Mouse (Mus musculus) testis, postnatal 10 days (tissue): ENCODE data around the gene Gas6.
A peak's percentile ranks its signal among the peaks of the same experiment; 100 is the strongest.

Source experiments
- DNase-seq: peaks from one replicate; pipeline ENCODE4 v3.0.0; 2021; ENCODE audit warnings: low spot score

Gas6 gene

DNA sequence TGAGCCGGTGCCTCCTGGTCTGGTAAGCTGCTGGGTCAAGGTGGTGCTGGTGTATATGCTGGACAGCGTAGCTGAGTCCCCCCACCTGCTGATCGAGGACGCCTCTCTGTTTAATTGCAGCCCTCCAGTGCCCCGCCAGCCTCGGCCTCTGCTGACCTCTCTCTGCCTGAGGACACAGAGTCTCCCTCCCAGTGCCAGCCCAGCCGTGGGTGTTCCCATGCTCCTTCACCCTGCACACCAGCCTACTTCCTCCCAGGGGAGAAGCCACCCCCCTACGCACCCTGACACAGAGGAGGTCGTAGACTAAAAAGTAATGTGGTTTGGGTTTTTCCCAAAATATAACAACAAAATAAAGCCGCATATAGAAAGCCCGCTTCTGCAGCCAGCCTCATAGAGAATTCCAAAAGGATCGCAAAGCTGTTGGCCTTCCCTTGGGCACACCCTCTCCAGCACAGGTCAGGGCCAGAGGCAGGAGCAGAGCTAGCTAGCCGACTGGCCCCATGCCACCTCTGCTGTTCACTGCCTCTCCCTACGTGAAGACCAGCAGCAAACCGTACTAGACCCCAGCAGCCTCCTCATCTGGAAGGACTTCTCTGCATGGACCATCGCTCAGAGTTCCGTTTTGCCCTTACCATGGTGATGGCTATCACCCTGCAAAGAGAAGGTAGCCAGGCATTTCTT is 33.1 kb downstream of the Gas6 start:
- peak; percentile 80 for DNase-seq

- DNase-seq: no peak
These were observed 34.9 kb downstream of the Gas6 start for GRCm38 (mm10) chr8:13459431-13459830.

GRCm38 (mm10) chr8:13455295-13455694 is 39.0 kb downstream of the Gas6 start:
- peak; percentile 82 for DNase-seq

GRCm38 (mm10) chr8:13454341-13455113 is 39.8 kb downstream of the Gas6 start:
- DNase-seq: no peak

GRCm38 (mm10) chr8:13451747-13452277 is 42.5 kb downstream of the Gas6 start:
- DNase-seq: no peak

GRCm38 (mm10) chr8:13448145-13448544 is 46.1 kb downstream of the Gas6 start:
- no peak for DNase-seq

DNA sequence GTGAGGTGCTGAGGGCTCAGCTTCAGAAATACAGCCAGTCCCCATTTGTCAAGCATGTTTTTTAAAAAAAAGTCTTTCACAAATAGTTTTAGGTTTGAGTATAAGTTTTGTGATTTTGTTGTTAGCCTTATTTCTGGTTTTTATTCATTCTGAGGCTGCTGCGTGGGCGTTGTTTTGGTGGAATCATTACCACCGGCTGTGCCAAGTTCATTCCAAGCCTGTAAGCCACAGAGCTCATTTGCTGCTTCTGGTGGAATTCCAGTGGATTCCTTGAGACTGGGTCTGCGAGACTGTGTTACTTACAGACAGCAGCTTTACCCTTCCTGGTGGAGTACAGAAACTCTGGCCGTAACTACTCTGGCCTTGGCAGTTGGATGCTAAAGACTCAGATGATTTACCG is 47.8 kb downstream of the Gas6 start:
- DNase-seq: no peak

DNA sequence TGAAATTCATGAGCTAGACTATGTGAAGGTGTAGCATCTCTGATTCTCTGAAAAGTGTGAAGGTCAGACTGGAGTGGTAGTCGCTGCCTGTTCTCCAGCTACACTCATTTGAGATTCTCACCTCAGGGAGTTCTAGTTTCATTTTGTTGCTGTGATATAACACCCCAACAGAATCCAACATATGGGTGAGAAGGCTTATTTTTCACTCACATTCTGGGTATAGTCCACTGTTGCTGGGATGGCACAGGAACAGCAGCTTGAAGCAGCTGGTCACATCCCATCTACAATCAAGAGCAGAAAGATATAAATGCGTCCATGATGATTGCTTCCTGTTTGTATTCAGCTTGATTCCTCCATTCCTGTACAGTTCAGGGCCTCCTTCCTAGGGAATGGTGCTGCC is 52.1 kb downstream of the Gas6 start:
- DNase-seq: no peak

DNA sequence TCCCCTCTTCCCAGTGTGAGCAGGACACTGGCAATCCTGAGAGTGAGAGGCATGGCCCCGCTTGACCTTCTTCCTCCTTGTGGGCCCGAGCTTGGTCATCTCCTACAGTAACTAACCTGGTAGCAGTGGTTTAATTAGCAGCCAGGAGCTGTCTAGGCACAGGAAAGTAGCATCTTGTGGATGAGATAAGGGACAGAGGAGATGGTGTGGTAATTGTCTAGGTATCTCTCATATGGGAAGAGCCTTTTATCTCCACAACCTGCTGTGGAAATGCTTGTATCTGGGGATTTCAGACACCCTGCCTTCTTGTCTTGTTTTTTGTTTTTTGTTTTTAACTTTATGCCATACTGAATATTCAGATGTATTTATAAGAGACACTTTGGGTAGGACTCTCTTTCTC is 56.8 kb downstream of the Gas6 start:
- no peak for DNase-seq

DNA sequence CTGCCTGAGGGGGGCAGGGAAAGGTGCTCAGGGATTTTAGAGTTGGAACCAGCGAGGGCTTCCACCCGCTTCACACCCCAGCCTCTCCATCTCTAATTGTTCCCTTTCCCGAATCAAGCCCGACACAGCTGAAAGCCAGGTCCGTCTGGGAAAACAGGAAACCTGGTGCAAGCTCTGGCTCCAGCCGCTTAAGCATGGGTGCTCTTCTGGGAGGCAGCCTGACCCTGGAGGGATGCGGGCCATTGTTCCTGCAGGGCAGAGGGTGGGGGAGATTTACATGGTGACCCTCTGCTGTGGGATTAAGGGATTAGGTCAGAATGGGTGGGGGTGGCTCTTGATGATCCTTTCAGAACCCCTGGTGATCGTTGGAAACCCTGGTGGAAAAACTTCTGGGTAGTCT is 58.2 kb downstream of the Gas6 start:
- no peak for DNase-seq

DNA sequence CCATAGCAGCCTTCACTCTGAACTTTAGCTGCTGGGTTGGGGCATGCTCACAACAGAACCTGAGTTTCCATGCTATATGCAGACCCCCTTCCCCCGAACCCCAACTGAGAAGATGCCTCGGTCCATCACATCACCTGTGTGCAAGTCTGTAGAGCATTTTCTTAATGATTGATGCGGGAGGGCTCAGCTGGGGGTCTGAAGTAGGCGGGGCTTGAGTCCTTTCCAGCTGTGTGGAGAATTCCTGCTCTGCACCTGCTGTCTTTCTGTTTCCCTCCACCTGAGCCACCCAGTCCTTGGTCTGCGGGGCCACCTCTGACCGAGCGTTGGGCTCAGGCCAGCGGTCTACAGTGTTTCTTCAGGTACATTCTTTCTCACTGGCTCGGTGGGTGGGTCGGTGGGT is 59.4 kb downstream of the Gas6 start, which contains the start of gene Tmem255b:
TSS of gene Tmem255b (plus strand) at position 301 of the 400 bp plus-strand sequence.
- no peak for DNase-seq

DNA sequence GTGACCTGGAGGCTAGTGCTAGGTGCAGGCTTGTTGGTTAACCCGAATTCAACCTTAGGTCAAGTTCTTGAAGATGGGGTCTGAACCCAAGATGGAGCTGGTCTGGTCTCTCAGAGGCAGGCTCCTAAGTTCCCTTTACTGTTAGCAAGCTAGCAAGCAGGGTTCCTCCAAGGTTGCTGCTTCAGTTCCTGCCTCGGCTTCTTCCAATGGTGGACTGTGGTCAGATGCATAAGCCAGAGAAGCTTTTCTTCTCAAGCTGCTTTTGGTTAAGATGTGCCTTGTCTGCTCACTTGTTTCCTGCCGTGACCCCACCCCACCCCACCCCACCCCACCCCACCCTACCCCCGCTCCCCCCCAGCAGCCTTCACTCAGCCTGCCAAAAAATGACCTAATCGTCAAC is 61.2 kb downstream of the Gas6 start:
- DNase-seq: no peak

DNA sequence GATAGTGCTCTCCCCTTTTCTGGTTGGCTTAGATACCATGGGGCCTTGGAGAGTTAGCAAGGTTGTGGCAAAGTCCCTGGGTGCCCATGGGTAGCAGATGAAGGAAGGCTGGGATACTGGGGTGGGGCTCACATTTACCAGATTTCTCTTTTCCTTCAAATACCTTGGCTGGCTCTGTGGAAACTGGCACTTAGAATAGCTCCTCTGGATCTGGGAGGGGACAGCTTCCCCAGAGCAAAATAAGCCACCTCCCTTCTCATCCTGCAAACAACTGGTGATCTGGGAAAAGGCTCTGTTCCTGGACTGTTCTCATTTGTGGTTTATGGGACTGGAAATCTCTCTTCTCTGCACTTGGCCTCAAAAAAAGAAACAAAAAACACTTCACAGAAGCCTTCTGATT is 63.4 kb downstream of the Gas6 start:
- DNase-seq: no peak

GRCm38 (mm10) chr8:13430412-13430811 is 63.9 kb downstream of the Gas6 start:
- DNase-seq: no peak

DNA sequence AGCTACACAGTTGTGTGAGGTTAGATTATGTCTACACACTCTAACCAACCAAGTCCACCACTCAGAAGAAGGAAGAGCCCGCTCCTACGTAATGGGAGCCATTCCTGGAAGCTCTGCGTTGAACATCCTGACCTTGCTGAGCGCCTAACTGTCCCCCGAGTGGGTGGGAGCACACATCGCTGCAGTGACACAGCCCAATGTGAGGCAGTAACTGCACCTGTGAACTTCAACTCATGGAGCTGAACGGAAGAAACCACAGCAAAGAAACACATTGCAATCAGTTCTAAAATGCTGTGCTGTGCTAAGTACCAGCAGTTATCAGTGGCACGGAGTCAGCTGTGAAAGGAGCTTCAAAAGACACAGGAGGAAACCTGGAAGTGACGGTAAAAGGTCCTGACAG is 66.1 kb downstream of the Gas6 start:
- DNase-seq: no peak

- DNase-seq: no peak
These were observed 66.9 kb downstream of the Gas6 start for GRCm38 (mm10) chr8:13427351-13427750.

DNA sequence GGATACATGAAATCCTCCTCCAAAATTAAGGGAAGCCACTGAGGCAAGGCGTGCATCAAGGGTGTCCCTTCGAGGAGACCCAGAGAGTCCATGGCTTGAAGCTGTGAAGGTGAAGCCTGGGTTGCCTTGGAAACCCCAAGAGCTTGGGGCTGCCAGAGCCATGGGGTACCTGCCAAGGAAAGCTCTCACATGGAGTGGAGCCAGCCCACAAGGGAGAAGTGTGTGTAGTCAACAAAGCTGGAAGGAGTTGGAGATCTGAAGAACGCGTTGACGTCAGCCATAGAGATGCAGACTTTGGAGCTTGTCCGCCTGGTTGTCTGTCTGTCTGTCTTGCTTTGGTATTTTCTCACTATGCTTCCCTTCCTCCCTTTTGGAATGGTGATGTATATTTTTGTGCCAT is 73.3 kb downstream of the Gas6 start:
- no peak for DNase-seq

- no peak for DNase-seq
These were observed 75.1 kb downstream of the Gas6 start for GRCm38 (mm10) chr8:13419111-13419639.

DNA sequence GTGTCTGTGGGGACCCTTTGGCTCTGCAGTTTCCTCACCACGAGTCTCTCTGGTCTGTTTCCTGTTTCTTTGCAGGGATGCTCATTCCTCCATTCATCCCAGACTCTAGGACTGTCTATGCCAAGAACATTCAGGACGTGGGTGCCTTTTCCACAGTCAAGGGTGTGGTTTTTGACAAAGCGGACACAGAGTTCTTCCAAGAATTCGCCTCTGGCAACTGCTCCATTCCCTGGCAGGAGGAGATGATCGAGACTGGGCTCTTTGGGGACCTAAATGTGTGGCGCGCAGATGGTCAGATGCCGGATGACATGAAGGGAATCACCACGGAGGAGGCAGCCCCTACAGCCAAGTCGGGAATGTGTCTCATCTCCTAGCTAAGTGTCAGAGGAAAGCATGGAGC is 78.4 kb downstream of the Gas6 start:
- no peak for DNase-seq
